Mouse (Mus musculus) forebrain, embryonic 14.5 days (tissue): ENCODE measurements around the gene Rpl24. TPM values are rescaled to one million over a fixed set of nuclear protein-coding genes. Genes with fewer than 3 reads are reported as not detected.

ENCODE experiments used
- polyA plus RNA-seq: library from polyadenylated mRNA; unstranded; fragments of >200 nt; fragmentation: Nextera tagmentation; extraction: Ambion mirVana; gene quantifications from 2 replicates; pipeline ENCODE4 v1.2.1, GENCODE M21; 2014

Gene Rpl24
- polyA plus RNA-seq, 1 experiment from 2014 or later: 738 TPM

Other genes starting within 250 kb of the Rpl24 start
- gene Nfkbiz, start 127.4 kb upstream of the Rpl24 start, polyA plus RNA-seq: 0.99 and 1.3 TPM in 2 replicates
- 1.3 and 1.5 TPM in 2 replicates for gene Nxpe3, start 71.0 kb upstream of the Rpl24 start, polyA plus RNA-seq
- gene Cep97, start 31.4 kb upstream of the Rpl24 start, polyA plus RNA-seq: 15.8 and 19.4 TPM in 2 replicates
- 15.0 and 20.3 TPM in 2 replicates for gene Zbtb11, start 7.6 kb downstream of the Rpl24 start, polyA plus RNA-seq
- 252 and 255 TPM in 2 replicates for gene Pcnp, start 63.5 kb downstream of the Rpl24 start, polyA plus RNA-seq
- 28.1 and 29.8 TPM in 2 replicates for gene Trmt10c, start 71.5 kb downstream of the Rpl24 start, polyA plus RNA-seq
- 47.5 and 52.2 TPM in 2 replicates for gene Senp7, start 82.1 kb downstream of the Rpl24 start, polyA plus RNA-seq
- 0.25 and 0.27 TPM in 2 replicates for gene Impg2, start 238.0 kb downstream of the Rpl24 start, polyA plus RNA-seq